Mouse (Mus musculus): ENCODE results near the gene Tshz2.
"Not testable (repeated sequence)": the region's sequence is repeated elsewhere in the genome, so short reads cannot be mapped to it uniquely, and the experiment has no call there.

The Tshz2 gene

GRCm38 (mm10) chr2:169632338-169633151, at the start of gene Tshz2:
Tshz2 (plus strand) TSS chr2:169633013.
- CTCF ChIA-PET: no interaction called here

- CTCF ChIA-PET: no interaction called here
Measured at GRCm38 (mm10) chr2:169583476-169583875, 49.3 kb upstream of the Tshz2 start.

GRCm38 (mm10) chr2:169584745-169585456, 47.9 kb upstream of the Tshz2 start:
- CTCF ChIA-PET: no interaction called here

- CTCF ChIA-PET: no interaction called here
Measured at GRCm38 (mm10) chr2:169585631-169586285, 47.1 kb upstream of the Tshz2 start.

GRCm38 (mm10) chr2:169586688-169587087, 46.1 kb upstream of the Tshz2 start:
- CTCF ChIA-PET: no interaction called here

- CTCF ChIA-PET: not testable (repeated sequence)
Measured at GRCm38 (mm10) chr2:169587645-169588044, 45.2 kb upstream of the Tshz2 start, which contains the start of gene Gm11011. Gm11011 (minus strand) TSS chr2:169587745.

GRCm38 (mm10) chr2:169589697-169590096, 43.1 kb upstream of the Tshz2 start:
- CTCF ChIA-PET: no interaction called here

- CTCF ChIA-PET: interaction anchor here (0.9 kb wide), 1 partner anchor 12 kb away, joined by 7 read pairs; no protein-coding TSS in a partner anchor
Measured at GRCm38 (mm10) chr2:169590412-169590811, 42.4 kb upstream of the Tshz2 start.

GRCm38 (mm10) chr2:169593742-169594141, 39.1 kb upstream of the Tshz2 start:
- CTCF ChIA-PET: no interaction called here

- CTCF ChIA-PET: no interaction called here
Measured at GRCm38 (mm10) chr2:169597357-169597756, 35.5 kb upstream of the Tshz2 start.

- CTCF ChIA-PET: no interaction called here
Measured at GRCm38 (mm10) chr2:169597971-169598370, 34.8 kb upstream of the Tshz2 start.

GRCm38 (mm10) chr2:169599591-169599990, 33.2 kb upstream of the Tshz2 start:
- CTCF ChIA-PET: no interaction called here

- CTCF ChIA-PET: no interaction called here
Measured at GRCm38 (mm10) chr2:169600163-169600562, 32.6 kb upstream of the Tshz2 start.

- CTCF ChIA-PET: interaction anchor here (0.6 kb wide), 1 partner anchor 523 kb away, joined by 6 read pairs; no protein-coding TSS in a partner anchor
Measured at GRCm38 (mm10) chr2:169606901-169607678, 25.7 kb upstream of the Tshz2 start.

GRCm38 (mm10) chr2:169607787-169608186, 25.0 kb upstream of the Tshz2 start:
- CTCF ChIA-PET: no interaction called here

- CTCF ChIA-PET: no interaction called here
Measured at GRCm38 (mm10) chr2:169609956-169610355, 22.9 kb upstream of the Tshz2 start.

- CTCF ChIA-PET: no interaction called here
Measured at GRCm38 (mm10) chr2:169610882-169611281, 21.9 kb upstream of the Tshz2 start.

- CTCF ChIA-PET: no interaction called here
Measured at GRCm38 (mm10) chr2:169611557-169611956, 21.3 kb upstream of the Tshz2 start.

GRCm38 (mm10) chr2:169614683-169615082, 18.1 kb upstream of the Tshz2 start:
- CTCF ChIA-PET: no interaction called here

- CTCF ChIA-PET: no interaction called here
Measured at GRCm38 (mm10) chr2:169615998-169616397, 16.8 kb upstream of the Tshz2 start.

- CTCF ChIA-PET: no interaction called here
Measured at GRCm38 (mm10) chr2:169621201-169621710, 11.6 kb upstream of the Tshz2 start.

- CTCF ChIA-PET: no interaction called here
Measured at GRCm38 (mm10) chr2:169630070-169630469, 2.7 kb upstream of the Tshz2 start.
